Mouse (Mus musculus) Muller cell, postnatal 12 days (primary cell): ENCODE results near the gene Kcnj9.

Experiments
- DNase-seq: peaks from one replicate; pipeline ENCODE4 v3.0.0-alpha.2; 2015; ENCODE audit errors: inconsistent ontology term

Gene Kcnj9

DNA sequence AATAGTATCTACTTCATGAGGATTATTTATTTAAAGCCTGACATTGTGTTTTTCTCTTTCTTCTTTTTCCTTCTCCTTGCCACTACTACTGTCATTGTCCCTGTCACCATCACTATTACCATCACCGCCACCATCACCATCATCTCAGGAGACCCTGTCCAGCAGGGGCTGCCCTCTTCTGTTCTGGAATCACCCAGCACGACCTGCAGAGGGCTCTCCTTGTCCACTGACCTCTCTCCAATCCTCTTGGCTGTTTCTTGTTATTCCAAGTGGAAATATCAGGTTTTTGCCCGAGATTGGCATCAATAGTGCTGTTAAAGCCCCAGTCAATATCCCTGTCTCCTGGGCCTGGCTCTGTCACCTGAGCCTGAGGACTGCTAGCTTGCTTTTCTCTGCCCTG is 4.4 kb upstream of the Kcnj9 start:
- no peak for DNase-seq

DNA sequence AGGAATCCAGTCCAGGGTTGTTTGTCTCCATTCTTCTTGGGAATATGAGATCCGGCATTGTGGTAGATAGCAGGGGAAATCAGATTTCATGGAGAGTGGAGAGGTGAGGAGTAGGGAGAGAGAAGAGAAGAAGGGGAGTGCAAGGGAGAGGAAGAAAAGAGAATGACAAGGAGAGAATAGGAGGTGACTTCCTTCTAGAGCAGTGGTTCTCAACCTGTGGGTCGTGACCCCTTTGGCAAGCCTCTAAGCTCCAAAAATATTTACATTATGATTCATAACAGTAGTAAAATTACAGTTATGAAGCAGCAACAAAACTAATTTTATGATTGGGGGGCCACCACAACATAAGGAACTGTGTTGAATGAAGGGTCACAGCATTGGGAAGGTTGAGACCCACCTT is 3.8 kb upstream of the Kcnj9 start:
- DNase-seq, result no peak

DNA sequence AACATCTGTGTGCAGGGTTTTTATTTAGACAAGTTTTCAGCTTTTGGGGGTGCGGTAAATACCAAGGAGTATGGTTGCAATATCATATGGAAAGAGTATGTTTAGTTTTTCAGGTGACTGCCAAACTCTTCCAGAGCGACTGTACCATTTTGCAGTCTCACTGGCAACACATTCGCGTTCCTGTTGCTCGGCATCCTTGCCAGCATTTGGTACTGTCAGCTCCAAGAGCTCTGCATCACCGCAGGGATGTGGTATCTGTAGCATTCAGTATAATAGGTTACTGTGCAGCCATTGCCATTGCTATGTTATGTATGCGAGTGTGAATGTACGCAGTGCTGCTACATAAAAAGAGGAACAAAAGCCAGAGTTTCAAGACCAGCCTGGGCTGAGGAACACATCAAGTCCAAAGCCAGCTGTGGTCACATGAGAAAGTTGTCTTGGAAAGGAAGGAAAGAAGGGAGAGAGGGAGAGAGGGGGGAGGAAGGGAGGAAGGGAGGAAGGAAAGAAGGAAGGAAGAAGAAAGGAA is 2.4 kb upstream of the Kcnj9 start:
- DNase-seq, result no peak

DNA sequence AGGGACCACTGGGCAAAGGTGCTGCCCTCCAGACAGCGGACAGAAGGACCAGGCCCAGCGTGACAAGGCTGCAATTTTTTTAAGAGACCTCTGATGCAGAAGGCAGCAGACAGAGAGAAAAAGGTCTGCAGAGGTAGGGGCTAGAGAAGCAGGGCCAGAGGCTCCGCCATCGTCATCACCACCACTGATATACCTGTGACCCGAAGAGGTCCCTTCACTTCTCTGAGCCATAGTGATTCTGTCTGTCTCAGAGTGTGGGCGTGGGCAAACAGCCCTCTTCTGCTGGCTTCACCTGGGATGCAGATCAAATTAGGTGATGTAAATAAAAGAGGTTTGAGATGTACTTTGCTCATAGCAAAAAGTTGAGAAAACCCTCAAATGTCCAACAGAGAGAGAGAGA is 498 bp upstream of the Kcnj9 start:
- no peak for DNase-seq

DNA sequence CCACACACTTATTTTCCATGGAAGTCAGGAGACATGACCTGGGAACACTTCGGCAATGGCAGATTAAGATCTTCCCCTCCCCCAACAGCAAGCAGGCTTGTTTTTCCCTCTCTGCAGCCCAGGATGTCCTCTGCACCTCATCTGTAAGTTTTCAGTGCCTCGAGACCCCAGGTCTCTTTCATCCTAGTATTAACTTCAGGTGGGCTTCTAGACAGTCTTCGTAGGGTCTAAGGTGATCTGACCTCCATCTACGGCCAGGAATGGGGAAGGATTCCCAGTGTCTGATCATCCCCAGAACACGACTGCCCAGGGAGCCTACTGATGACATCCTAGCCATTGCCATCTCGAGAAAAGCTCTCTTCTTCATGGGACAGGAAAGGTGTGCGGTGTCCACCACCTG is 657 bp downstream of the Kcnj9 start:
- no peak for DNase-seq

DNA sequence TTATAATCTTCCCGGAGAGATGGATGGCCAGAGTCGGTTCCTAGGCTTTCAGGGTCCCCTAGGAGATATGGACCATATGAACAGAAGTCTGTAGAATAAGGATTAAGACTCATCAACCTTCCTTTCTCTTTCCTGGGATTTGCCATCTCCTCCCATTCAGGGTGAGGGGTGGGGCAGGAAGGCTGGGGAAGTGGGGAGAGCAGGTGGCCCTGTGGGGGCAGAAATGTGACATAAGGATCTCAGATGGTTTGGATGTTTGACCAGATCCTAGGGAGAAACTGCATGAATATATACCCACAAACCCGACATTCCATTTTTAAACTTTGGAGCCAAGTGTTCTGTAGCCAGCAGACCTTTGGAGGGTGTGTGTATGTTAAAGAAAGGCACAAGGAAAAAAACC is 1.1 kb downstream of the Kcnj9 start:
- DNase-seq, result no peak

DNA sequence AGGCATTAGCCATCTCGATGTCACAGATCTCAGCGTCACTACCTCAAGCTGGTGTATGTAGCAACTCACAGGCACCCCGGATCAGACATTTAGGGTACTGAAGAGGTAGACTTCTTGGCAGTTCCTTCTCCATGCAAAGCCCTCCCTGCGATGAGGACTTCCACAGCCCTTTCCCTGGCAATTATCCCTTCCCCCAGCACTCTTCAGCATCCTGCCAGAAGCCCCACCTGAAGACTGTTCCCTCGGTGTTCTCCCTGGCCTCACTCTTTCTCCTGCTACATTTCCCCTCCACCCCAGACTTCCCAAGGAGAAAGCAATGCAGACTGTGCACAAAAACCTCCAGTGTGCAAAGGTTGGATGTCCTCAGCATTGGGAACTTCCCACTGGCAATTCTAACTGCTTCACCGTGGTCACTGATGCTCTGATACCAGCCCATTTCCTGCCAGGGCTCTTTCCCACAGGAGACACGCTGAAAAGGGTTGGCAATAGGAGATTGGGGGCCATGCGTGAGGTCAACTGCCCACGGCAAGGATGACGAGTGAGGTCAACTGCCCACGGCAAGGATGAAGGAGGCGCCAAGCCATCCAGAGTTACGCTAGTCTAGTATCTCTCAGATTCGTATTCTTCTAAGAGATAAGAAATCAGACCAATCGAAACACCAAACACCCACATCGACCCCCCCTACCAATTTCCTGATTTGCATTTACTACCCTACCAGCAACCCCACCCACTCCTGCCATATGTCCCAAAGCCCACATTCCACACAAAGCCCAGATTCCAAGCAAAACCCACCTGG is 1.7 kb downstream of the Kcnj9 start:
- DNase-seq, result no peak

DNA sequence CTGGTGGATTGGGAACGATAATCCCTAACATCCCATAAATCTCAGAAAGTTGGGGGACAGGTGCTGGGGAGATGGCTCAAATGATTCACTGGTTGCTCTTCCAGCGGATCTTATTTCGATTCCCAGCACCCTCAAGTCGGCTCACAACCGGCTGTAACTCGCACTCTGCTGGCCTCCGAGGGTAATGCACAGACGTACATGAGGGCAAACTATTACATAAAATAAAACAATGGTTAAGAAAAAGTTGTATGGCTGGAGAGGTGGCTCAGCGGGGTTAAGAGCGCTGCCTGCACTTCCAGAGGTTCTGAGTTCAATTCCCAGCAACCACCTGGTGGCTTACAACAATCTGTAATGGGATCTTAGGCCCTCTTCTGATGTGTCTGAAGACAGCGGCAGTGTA is 2.4 kb downstream of the Kcnj9 start:
- no peak for DNase-seq

DNA sequence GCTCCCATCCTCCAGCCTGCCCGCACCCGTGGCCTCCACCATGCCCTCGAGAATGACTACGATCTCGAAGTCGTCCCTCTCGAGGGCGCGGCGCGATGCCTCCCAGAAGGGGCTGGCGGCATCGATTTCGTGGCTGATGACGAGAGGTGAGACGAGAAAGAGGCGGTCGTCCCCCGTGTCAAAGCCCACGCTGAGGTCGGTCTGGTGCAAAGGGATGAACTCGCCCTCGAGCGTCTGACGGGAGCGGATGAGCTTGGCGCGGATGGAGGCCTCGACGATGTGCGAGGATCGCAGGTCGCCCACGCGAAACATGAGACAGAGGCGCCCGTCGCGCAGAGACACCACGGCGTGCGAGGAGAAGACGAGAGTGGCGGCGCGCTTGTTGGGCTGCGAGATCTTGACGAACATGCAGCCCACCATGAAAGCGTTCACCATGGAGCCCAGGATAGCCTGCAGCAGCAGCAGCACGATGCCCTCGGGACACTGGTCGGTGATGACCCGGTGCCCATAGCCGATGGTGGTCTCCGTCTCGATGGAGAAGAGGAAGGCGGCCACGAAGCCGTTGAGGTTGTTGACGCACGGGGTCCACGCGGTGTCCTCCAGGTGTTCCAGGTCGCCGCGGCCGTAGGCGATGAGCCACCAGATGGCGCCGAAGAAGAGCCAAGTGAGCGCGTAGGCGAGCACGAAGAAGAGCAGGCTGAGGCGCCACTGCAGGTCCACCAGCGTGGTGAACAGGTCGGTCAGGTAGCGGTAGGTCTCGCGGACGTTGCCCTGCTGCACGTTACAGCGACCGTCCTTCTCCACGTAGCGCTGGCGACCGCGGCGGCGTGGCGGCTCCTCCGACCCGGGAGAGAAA is 3.2 kb downstream of the Kcnj9 start:
- peak; percentile 45 for DNase-seq

DNA sequence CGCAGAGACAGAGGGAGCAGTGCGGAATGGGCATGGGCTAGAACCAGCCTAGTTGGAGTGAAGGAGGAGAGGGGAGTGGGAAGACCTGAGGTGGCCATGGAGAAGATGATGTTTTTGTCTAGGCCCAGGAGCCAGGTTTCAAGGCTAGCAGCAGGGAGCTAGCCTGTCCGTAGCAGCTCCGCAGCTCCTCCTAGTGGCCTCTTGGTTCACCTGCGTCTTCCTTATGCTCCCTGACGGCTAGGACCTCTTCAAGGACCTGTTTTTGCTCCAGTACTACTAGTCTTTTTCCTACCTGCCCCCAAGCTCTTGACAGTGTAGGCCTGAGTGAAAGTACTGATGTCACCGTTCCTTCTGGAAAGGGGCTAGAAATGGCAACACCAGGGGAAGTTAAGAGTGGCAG is 4.4 kb downstream of the Kcnj9 start:
- peak; percentile 66 for DNase-seq

DNA sequence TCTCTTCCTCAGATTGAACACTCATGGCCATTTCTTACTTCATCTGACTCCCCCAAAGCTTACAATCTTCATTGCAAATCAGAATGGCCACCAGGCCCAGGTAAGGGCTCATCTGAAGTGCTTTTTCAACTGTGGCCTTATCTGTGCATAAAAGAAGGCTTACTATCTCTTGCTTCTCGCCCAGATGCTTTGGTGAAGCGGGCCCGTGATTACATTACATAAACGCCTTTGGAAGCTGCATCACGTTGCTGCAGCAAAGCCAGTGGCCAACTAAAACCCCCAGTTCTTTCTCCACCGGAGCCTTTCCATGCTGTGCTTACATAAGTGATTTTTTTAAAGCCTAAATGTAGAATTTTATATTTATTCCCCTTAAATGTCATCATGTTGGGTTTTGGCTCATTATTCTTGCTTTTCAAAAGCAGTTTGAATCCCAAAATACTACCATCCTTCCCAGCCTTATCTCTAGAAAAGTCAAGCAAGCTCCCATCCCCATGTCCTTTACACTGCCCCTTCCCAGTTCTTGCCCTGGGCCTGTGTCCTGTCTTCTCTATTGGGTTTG is 5.2 kb downstream of the Kcnj9 start:
- no peak for DNase-seq

DNA sequence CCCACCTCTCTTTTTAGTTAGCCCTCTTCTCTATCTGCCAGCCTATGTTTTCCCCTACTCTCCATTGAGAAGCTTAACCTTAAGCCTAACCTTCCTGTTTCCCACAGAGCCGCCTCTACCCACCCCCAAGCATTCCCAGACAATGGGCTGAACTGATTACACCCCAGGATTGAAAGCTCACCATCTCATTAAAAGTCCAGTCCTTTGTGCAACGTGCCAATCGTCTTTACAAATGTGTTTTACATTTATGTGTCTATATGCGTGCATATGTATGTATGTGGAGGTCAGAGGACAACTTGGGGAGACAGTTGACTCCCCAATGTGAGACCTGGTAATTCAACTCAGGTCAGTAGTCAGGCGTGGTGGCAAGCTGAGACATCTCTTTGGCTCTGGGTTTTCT is 5.8 kb downstream of the Kcnj9 start:
- DNase-seq, result no peak

DNA sequence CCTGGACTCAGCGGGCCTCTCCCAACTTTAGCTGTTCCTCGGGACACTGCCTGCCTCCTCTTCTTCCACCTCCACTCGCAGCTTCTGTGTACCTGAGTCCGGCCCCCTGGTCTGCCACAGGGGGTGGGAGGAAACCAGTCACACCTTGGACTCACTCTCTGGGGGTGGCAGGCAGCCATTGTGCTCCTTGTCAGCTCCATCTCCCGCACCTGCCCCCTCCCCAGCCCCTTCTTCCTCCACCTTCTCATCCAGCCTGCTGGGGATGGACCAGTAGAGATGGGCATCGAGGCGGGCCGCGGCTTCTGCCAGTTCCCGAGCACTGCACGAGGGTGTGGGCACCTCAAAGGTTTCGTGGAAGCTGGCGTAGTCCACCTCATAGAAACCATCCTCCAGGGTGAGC is 6.4 kb downstream of the Kcnj9 start:
- no peak for DNase-seq

DNA sequence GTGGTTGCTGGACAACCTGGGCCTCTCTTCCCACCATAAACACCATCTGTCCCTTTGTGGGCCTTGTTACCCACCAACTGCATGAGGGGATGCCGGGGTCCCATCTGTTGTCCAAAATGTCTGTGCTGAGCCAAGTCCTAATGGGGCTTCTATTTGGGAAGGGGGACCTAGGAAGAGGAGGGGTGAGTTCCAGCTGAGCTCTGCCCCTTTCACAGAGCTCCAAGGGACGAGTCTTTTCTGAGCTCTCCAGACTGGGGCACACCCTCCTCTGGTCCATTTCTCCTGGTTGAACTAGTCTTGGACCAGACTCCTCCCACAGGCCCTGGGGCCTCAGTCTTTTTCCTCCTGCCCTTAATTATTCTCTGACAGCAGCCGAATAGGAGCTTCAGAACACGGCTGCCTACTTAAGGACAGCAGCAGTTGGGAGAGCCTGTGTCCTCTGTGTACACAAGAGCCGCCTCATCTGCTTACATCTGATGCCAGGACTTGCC is 9.2 kb downstream of the Kcnj9 start:
- DNase-seq, result no peak

DNA sequence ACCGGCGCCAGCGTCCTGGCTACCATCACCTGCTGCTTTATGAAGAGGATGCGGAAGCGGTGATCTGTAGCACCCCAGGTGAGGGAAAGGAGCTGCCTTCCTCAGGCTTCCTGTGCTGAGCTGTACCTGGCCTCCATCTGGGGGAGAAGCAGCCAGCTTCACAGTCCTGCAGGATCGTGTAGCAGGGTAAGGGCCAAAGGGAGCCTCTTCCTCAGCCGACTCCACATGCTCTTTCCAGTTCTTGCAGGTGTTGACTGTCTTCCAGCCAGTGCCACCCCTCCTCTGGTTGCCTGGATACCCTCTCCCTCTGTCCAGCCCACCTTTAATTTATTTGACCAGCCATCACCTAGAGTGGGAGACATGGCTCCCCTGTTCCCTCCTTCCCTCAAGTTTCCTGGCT is 9.8 kb downstream of the Kcnj9 start:
- DNase-seq, result no peak

DNA sequence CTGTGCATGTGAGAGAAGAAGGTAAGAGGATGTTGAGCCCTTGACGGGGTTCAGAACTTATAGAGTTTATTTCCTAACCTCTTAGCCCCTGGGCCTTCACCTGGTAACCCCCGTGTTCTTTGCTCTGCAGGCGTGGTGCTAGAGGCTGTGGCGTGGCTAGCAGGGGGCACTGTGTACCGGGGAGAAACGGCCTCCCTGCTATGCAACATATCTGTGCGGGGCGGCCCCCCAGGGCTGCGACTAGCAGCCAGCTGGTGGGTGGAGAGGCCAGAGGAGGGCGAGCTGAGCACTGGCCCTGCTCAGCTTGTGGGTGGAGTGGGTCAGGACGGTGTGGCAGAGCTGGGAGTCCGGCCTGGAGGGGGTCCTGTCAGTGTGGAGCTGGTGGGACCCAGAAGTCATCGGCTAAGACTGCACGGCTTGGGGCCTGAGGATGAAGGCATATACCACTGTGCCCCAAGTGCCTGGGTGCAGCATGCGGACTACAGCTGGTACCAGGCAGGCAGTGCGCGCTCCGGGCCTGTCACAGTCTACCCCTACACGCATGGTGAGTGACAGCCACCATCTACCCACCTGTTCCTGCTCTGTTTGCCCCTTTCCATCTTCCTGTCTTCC is 10.6 kb downstream of the Kcnj9 start:
- DNase-seq, result no peak

DNA sequence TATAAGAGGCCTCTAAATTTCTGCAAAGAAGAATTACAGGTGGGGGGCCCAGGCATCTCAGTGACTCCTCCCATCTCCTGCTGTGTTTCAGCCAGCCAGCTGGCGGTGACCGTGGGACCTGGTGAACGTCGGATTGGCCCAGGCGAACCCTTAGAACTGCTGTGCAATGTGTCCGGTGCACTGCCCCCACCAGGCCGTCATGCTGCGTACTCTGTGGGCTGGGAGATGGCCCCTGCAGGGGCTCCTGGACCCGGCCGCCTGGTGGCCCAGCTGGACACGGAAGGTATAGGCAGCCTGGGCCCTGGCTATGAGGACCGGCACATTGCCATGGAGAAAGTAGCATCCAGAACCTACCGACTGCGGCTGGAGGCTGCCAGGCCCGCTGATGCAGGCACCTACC is 11.2 kb downstream of the Kcnj9 start:
- DNase-seq, result no peak

DNA sequence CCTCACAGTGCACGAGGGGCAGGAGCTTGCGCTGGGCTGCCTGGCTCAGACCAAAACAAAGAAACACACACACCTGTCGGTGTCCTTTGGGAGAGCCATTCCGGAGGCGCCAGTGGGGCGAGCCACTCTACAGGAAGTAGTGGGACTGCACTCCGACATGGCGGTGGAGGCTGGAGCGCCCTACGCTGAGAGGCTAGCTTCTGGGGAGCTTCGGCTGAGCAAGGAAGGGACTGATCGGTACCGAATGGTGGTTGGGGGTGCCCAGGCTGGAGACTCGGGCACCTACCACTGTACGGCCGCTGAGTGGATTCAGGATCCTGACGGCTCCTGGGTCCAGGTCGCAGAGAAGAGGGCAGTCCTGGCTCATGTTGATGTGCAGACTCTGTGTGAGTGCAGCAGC is 11.7 kb downstream of the Kcnj9 start:
- no peak for DNase-seq

DNA sequence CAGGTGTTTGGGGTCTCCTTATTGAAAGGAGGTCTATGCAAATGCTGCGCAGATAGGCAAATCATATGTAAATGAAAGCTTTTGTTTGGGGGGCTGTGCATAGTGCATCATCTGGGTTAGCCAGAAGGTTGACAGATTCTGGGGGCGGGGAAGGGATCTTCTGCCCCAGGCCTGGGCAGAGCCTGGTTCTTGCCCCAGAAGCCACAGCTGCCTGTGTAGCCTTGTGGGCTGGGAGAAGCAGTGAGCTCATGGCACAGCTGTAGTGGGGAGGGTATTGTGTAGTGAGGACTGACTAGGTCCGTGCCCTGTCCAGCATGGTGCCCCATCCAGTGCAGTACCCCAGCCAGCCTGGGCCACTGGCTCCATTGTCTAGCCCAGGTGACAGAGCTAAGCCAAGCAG is 14.2 kb downstream of the Kcnj9 start:
- DNase-seq, result no peak

DNA sequence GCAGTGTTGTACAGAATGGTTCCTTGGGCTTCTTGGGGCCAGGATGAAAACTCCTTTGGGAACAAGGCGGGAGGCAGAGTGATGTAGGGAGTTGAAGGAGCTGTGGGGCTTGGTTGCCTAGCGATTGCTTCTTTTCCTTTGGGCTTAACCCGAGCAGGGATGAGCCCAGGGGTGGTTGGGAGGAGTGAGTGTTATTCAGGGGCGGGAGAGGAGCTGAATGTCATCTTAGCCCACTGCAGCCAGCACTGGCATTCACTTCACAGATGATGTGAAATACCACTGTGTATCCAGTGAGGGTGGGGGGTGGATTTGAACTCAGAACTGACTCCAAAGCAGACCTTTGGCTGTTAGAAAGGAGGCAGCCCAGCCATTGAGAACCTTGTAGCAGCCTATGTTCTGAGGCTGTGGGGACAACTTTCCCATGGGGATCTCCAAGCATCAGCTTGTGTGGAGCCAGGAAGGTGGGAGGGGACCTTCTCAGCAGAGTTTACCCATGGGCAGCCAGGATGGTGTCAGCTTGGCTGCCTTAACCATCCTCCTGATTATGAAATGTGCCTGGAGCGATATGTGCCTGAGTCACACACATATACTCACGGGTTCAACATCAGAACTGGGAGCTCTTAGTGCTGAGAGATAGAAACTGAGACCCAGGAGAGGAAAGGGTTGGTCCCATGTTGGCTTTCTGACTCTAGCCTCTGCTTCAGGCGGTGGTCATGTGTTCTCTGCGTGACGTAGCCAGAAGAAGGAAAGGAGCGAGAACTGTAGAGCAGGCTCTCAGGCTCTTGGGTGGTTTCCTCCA is 15.3 kb downstream of the Kcnj9 start:
- no peak for DNase-seq
